Comparison of ENCODE assay signal across 10 mouse cellular contexts in genomic region chr1:134493496-134493895, GRCm38 (mm10). TPM values are rescaled to one million over a fixed set of nuclear protein-coding genes. Genes with fewer than 3 reads are reported as not detected.
DNase-seq lines count a peak whose midpoint lies in the region; ATAC-seq and TF ChIP-seq lines count a peak whose summit lies in the region.
"Had no signal": no experiment of that assay in that cellular context is flagged by ENCODE, and none has a peak within 500 bp of the region (broad histone marks: within the 10 kb centered on the region; RNA-seq: fewer than 3 reads in every experiment).

No protein-coding gene starts in this region.

- H3K27me3 ChIP-seq in liver, embryonic 11.5 days (replicated peaks; ENCODE audit: control insufficient read depth, insufficient read depth, low read length), result no peaks in the 10 kb centered on the region
- H3K27me3 ChIP-seq: stomach, embryonic 15.5 days had no signal

- peaks cover 12% of the 10 kb centered on the region for H3K36me3 ChIP-seq in liver, embryonic 11.5 days (ENCODE audit: control insufficient read depth, insufficient read depth, low read length)

- 87% methylated on average over 2 of the region's 2 CpGs for WGBS in liver, embryonic 11.5 days

- H3K27ac ChIP-seq in layer of hippocampus, adult 2 months, result peak overlapping the region; percentile 93; the same call in 1 of the 2 replicates
- H3K27ac ChIP-seq in liver, embryonic 11.5 days (ENCODE audit: low read depth, low read length), result no peak overlapping the region; the same call in 1 of the 2 replicates

- peaks cover 10% of the 10 kb centered on the region for H3K4me1 ChIP-seq in liver, embryonic 11.5 days (replicated peaks; ENCODE audit: control insufficient read depth, insufficient read depth, low read length)

- peak overlapping the region; percentile 81 for H3K4me2 ChIP-seq in liver, embryonic 11.5 days

- H3K9me3 ChIP-seq in liver, embryonic 11.5 days (ENCODE audit: control insufficient read depth, low read length), result no peaks in the 10 kb centered on the region
- H3K9me3 ChIP-seq: stomach, embryonic 15.5 days had no signal

- DNase-seq in cerebellum, adult 11 months, result peak; percentile 11
- DNase-seq in layer of hippocampus, adult 2 months (ENCODE audit: low spot score in 2 of 2), result no peak
- no peak for DNase-seq in layer of hippocampus, postnatal 14 days (ENCODE audit: low spot score in 2 of 2)
- DNase-seq in NIH3T3 (ENCODE audit: low read depth), result peak; percentile 58
- no peak for DNase-seq in liver, embryonic 11.5 days (ENCODE audit: low spot score)
- DNase-seq in spleen, postnatal 14 days (ENCODE audit: low spot score in 2 of 2), result no peak
- no peak for DNase-seq in frontal cortex, postnatal 14 days (ENCODE audit: low spot score in 2 of 2)

- ATAC-seq in cerebellum, adult (ENCODE audit: insufficient number of reproducible peaks, low FRiP score, low TSS enrichment), result no peak
- no peak for ATAC-seq in liver, embryonic 11.5 days (replicated peaks; ENCODE audit: low FRiP score)

- no peak overlapping the region for H3K9ac ChIP-seq in liver, embryonic 11.5 days (ENCODE audit: low read depth, low read length)
- H3K9ac ChIP-seq: stomach, embryonic 15.5 days had no signal

- H3K4me3 ChIP-seq in layer of hippocampus, adult 2 months, result no peak overlapping the region
- H3K4me3 ChIP-seq in liver, embryonic 11.5 days (ENCODE audit: low read depth, low read length), result no peak overlapping the region; the same call in 1 of the 2 replicates

- peak; percentile 20 for TF ChIP-seq CTCF in layer of hippocampus, adult 2 months (conservative IDR thresholded peaks at IDR 0.05)

RNA-seq across cellular contexts. Expression of gene Rabif, which starts 1.0 kb away (rescaled TPM):
- total RNA-seq in layer of hippocampus, adult 2 months (2021), result 10 to 100 TPM; 22.3 to 23.6 TPM
- 10 to 100 TPM; 26.7 to 27.8 TPM for total RNA-seq in layer of hippocampus, postnatal 14 days (2021)
- 35.3 and 37.6 TPM in 2 replicates for polyA plus RNA-seq in liver, embryonic 11.5 days (2014; fragmentation: Nextera tagmentation; extraction: Ambion mirVana)

RNA-seq across cellular contexts. Expression of gene Klhl12, which starts 38.2 kb away (rescaled TPM):
- 10 to 100 TPM; 43.5 to 44.4 TPM for total RNA-seq in layer of hippocampus, adult 2 months (2021)
- total RNA-seq in layer of hippocampus, postnatal 14 days (2021), result 10 to 100 TPM; 37.2 to 41.5 TPM
- 44.5 and 46.0 TPM in 2 replicates for polyA plus RNA-seq in liver, embryonic 11.5 days (2014; fragmentation: Nextera tagmentation; extraction: Ambion mirVana)

RNA-seq across cellular contexts. Expression of gene Mgat4e, which starts 56.0 kb away (rescaled TPM):
- not detected for total RNA-seq in layer of hippocampus, adult 2 months (2021)
- under 1 TPM in 1 of 2 experiments, not detected in 1; 0.38 TPM for total RNA-seq in layer of hippocampus, postnatal 14 days (2021)
- not detected in 2 replicates for polyA plus RNA-seq in liver, embryonic 11.5 days (2014; fragmentation: Nextera tagmentation; extraction: Ambion mirVana)
- total RNA-seq: megakaryocyte progenitor cell, adult 5-6 weeks had no signal
- polyA plus RNA-seq: stomach, embryonic 15.5 days had no signal

Comparison
In these comparisons a context has a peak if more than half of its experiments do, and no peak if none do; other contexts are left out.
1. DNase-seq: peak in cerebellum, adult 11 months (single experiment) and NIH3T3 (single experiment); none in layer of hippocampus, adult 2 months (0 of 2), layer of hippocampus, postnatal 14 days (0 of 2), liver, embryonic 11.5 days (single experiment), spleen, postnatal 14 days (0 of 2) and frontal cortex, postnatal 14 days (0 of 2).